Mouse (Mus musculus): Measurements from ENCODE around the gene Agrp. TPM values are rescaled to one million over a fixed set of nuclear protein-coding genes. Genes with fewer than 3 reads are reported as not detected.
A peak's percentile ranks its signal among the peaks of the same experiment; 100 is the strongest.

Gene Agrp
- polyA plus RNA-seq, 1 experiment = 1.7 TPM

GRCm38 (mm10) chr8:105639835-105640234, 2.6 kb upstream of the Agrp start:
- Histone ChIP-seq H3K4me1 (ENCODE audit: control insufficient read depth, insufficient read depth, low read length) (peaks cover 19% of the 10 kb centered on the region), H3K4me3 (replicated peaks; ENCODE audit: extremely low read depth, low read depth, low read length) (no peak overlapping the region)
- DNase-seq = no peak
- WGBS = 46% methylated on average over 1 of the region's 1 CpGs
- TF ChIP-seq POLR2A (IDR thresholded peaks at IDR 0.05; ENCODE audit: borderline replicate concordance, extremely low read depth, low read depth, low read length) (no peak), CTCF (IDR thresholded peaks at IDR 0.05; ENCODE audit: insufficient read depth, low read length) (no peak)

- no peak for TF ChIP-seq POLR2A (IDR thresholded peaks at IDR 0.05; ENCODE audit: borderline replicate concordance, extremely low read depth, low read depth, low read length)
- no peak for TF ChIP-seq CTCF (IDR thresholded peaks at IDR 0.05; ENCODE audit: insufficient read depth, low read length)
- DNase-seq = no peak
- no peak overlapping the region for H3K4me3 ChIP-seq (replicated peaks; ENCODE audit: extremely low read depth, low read depth, low read length)
- WGBS = 63% methylated on average over 4 of the region's 4 CpGs
- peaks cover 19% of the 10 kb centered on the region for H3K4me1 ChIP-seq (ENCODE audit: control insufficient read depth, insufficient read depth, low read length)
Measured at GRCm38 (mm10) chr8:105638510-105638909, 1.3 kb upstream of the Agrp start.

- peaks cover 19% of the 10 kb centered on the region for H3K4me1 ChIP-seq (ENCODE audit: control insufficient read depth, insufficient read depth, low read length)
- TF ChIP-seq CTCF (IDR thresholded peaks at IDR 0.05; ENCODE audit: insufficient read depth, low read length) = no peak
- TF ChIP-seq POLR2A (IDR thresholded peaks at IDR 0.05; ENCODE audit: borderline replicate concordance, extremely low read depth, low read depth, low read length) = no peak
- peak; percentile 33 for DNase-seq
- WGBS = under 1% methylated on average over 11 of the region's 11 CpGs
- H3K4me3 ChIP-seq (replicated peaks; ENCODE audit: extremely low read depth, low read depth, low read length) = peak overlapping the region; percentile 97
Measured at GRCm38 (mm10) chr8:105637601-105638041, 428 bp upstream of the Agrp start.

- TF ChIP-seq POLR2A (IDR thresholded peaks at IDR 0.05; ENCODE audit: borderline replicate concordance, extremely low read depth, low read depth, low read length) (peak; percentile 51; the same call in 1 of the 2 replicates), CTCF (IDR thresholded peaks at IDR 0.05; ENCODE audit: insufficient read depth, low read length) (no peak)
Measured at GRCm38 (mm10) chr8:105636018-105636962, 903 bp downstream of the Agrp start, which contains the start of gene Ctcf. Ctcf (plus strand) TSS chr8:105636568.

GRCm38 (mm10) chr8:105635481-105635880, 1.7 kb downstream of the Agrp start:
- DNase-seq = no peak
- TF ChIP-seq POLR2A (IDR thresholded peaks at IDR 0.05; ENCODE audit: borderline replicate concordance, extremely low read depth, low read depth, low read length) (no peak), CTCF (IDR thresholded peaks at IDR 0.05; ENCODE audit: insufficient read depth, low read length) (no peak)
- 4% methylated on average over 11 of the region's 11 CpGs for WGBS
- H3K4me3 ChIP-seq (replicated peaks; ENCODE audit: extremely low read depth, low read depth, low read length) = peak overlapping the region; percentile 72
- peaks cover 19% of the 10 kb centered on the region for H3K4me1 ChIP-seq (ENCODE audit: control insufficient read depth, insufficient read depth, low read length)

More at GRCm38 (mm10) chr8:105636018-105636962, 903 bp downstream of the Agrp start, which contains the start of gene Ctcf:
- peak within 1 kb of the TSS; percentile 97 for H3K4me3 ChIP-seq (replicated peaks; ENCODE audit: extremely low read depth, low read depth, low read length)
- peaks cover 19% of the 10 kb centered on the region for H3K4me1 ChIP-seq (ENCODE audit: control insufficient read depth, insufficient read depth, low read length)
- under 1% methylated on average over 99 of the region's 126 CpGs for WGBS
- DNase-seq = peak; percentile 89

GRCm38 (mm10) chr8:105634771-105635458, 2.3 kb downstream of the Agrp start:
- WGBS = 72% methylated on average over 2 of the region's 2 CpGs
- peaks cover 19% of the 10 kb centered on the region for H3K4me1 ChIP-seq (ENCODE audit: control insufficient read depth, insufficient read depth, low read length)
- H3K4me3 ChIP-seq (replicated peaks; ENCODE audit: extremely low read depth, low read depth, low read length) = no peak overlapping the region
- TF ChIP-seq POLR2A (IDR thresholded peaks at IDR 0.05; ENCODE audit: borderline replicate concordance, extremely low read depth, low read depth, low read length) (no peak), CTCF (IDR thresholded peaks at IDR 0.05; ENCODE audit: insufficient read depth, low read length) (no peak)
- DNase-seq = no peak

GRCm38 (mm10) chr8:105629337-105629736, 7.9 kb downstream of the Agrp start:
- DNase-seq = no peak
- Histone ChIP-seq H3K4me3 (replicated peaks; ENCODE audit: extremely low read depth, low read depth, low read length) (no peak overlapping the region), H3K4me1 (ENCODE audit: control insufficient read depth, insufficient read depth, low read length) (no peaks in the 10 kb centered on the region)
- TF ChIP-seq CTCF (IDR thresholded peaks at IDR 0.05; ENCODE audit: insufficient read depth, low read length) (no peak), POLR2A (IDR thresholded peaks at IDR 0.05; ENCODE audit: borderline replicate concordance, extremely low read depth, low read depth, low read length) (no peak)
- WGBS = 88% methylated on average over 4 of the region's 4 CpGs

GRCm38 (mm10) chr8:105626086-105626485, 11.1 kb downstream of the Agrp start:
- DNase-seq = no peak
- peaks cover 7% of the 10 kb centered on the region; the same call in 1 of the 2 replicates for H3K4me1 ChIP-seq (ENCODE audit: control insufficient read depth, insufficient read depth, low read length)
- 83% methylated on average over 1 of the region's 1 CpGs for WGBS
- TF ChIP-seq CTCF (IDR thresholded peaks at IDR 0.05; ENCODE audit: insufficient read depth, low read length) (no peak), POLR2A (IDR thresholded peaks at IDR 0.05; ENCODE audit: borderline replicate concordance, extremely low read depth, low read depth, low read length) (no peak)
- H3K4me3 ChIP-seq (replicated peaks; ENCODE audit: extremely low read depth, low read depth, low read length) = no peak overlapping the region

GRCm38 (mm10) chr8:105624831-105625230, 12.4 kb downstream of the Agrp start:
- DNase-seq = no peak
- Histone ChIP-seq H3K4me1 (ENCODE audit: control insufficient read depth, insufficient read depth, low read length) (peaks cover 7% of the 10 kb centered on the region; the same call in 1 of the 2 replicates), H3K4me3 (replicated peaks; ENCODE audit: extremely low read depth, low read depth, low read length) (no peak overlapping the region)
- 53% methylated on average over 1 of the region's 1 CpGs for WGBS
- no peak for TF ChIP-seq CTCF (IDR thresholded peaks at IDR 0.05; ENCODE audit: insufficient read depth, low read length)
- no peak for TF ChIP-seq POLR2A (IDR thresholded peaks at IDR 0.05; ENCODE audit: borderline replicate concordance, extremely low read depth, low read depth, low read length)

Data from lung, adult 2 months (tissue).